Mouse (Mus musculus): ENCODE measurements at regions not wholly inside any gene's neighbourhood (a gene's known extent, or its start where the extent isn't known, plus 50 kb on each side); places are given as distances from the start of the nearest gene placed in this dataset.

- DNase-seq (ENCODE audit: extremely low spot score, low read depth, low spot score): no peak
Measured at GRCm38 (mm10) chr14:102925769-102926443, 56.5 kb downstream of the Kctd12 start.

- no peak for DNase-seq (ENCODE audit: extremely low spot score, low read depth, low spot score)
Measured at GRCm38 (mm10) chr14:102924674-102925073, 57.8 kb downstream of the Kctd12 start.

GRCm38 (mm10) chr14:102922496-102922993 is 59.9 kb downstream of the Kctd12 start:
- DNase-seq (ENCODE audit: extremely low spot score, low read depth, low spot score): no peak

- DNase-seq (ENCODE audit: extremely low spot score, low read depth, low spot score): no peak
Measured at GRCm38 (mm10) chr14:102920415-102920814, 62.0 kb downstream of the Kctd12 start.

GRCm38 (mm10) chr14:102919261-102919801 is 63.1 kb downstream of the Kctd12 start:
- no peak for DNase-seq (ENCODE audit: extremely low spot score, low read depth, low spot score)

GRCm38 (mm10) chr14:102917929-102918328 is 64.5 kb downstream of the Kctd12 start:
- no peak for DNase-seq (ENCODE audit: extremely low spot score, low read depth, low spot score)

GRCm38 (mm10) chr14:102915918-102916317 is 66.5 kb downstream of the Kctd12 start:
- no peak for DNase-seq (ENCODE audit: extremely low spot score, low read depth, low spot score)

- DNase-seq (ENCODE audit: extremely low spot score, low read depth, low spot score): no peak
Measured at GRCm38 (mm10) chr14:102911582-102911981, 70.9 kb downstream of the Kctd12 start.

GRCm38 (mm10) chr14:102908990-102909389 is 73.4 kb downstream of the Kctd12 start:
- no peak for DNase-seq (ENCODE audit: extremely low spot score, low read depth, low spot score)

- DNase-seq (ENCODE audit: extremely low spot score, low read depth, low spot score): no peak
Measured at GRCm38 (mm10) chr14:102907411-102908103, 74.9 kb downstream of the Kctd12 start.

- DNase-seq (ENCODE audit: extremely low spot score, low read depth, low spot score): no peak
Measured at GRCm38 (mm10) chr14:102906826-102907225, 75.6 kb downstream of the Kctd12 start.

- no peak for DNase-seq (ENCODE audit: extremely low spot score, low read depth, low spot score)
Measured at GRCm38 (mm10) chr14:102906286-102906685, 76.2 kb downstream of the Kctd12 start.

- no peak for DNase-seq (ENCODE audit: extremely low spot score, low read depth, low spot score)
Measured at GRCm38 (mm10) chr14:102902906-102903305, 79.5 kb downstream of the Kctd12 start.

- no peak for DNase-seq (ENCODE audit: extremely low spot score, low read depth, low spot score)
Measured at GRCm38 (mm10) chr14:102902236-102902635, 80.2 kb downstream of the Kctd12 start.

- no peak for DNase-seq (ENCODE audit: extremely low spot score, low read depth, low spot score)
Measured at GRCm38 (mm10) chr14:102898445-102898844, 84.0 kb downstream of the Kctd12 start.

- DNase-seq (ENCODE audit: extremely low spot score, low read depth, low spot score): no peak
Measured at GRCm38 (mm10) chr14:102897039-102897438, 85.4 kb downstream of the Kctd12 start.

GRCm38 (mm10) chr14:102896527-102896926 is 85.9 kb downstream of the Kctd12 start:
- no peak for DNase-seq (ENCODE audit: extremely low spot score, low read depth, low spot score)

GRCm38 (mm10) chr14:102893241-102893640 is 89.2 kb downstream of the Kctd12 start:
- DNase-seq (ENCODE audit: extremely low spot score, low read depth, low spot score): no peak

GRCm38 (mm10) chr14:102891552-102891951 is 90.9 kb downstream of the Kctd12 start:
- DNase-seq (ENCODE audit: extremely low spot score, low read depth, low spot score): no peak

GRCm38 (mm10) chr14:102885240-102885598 is 97.2 kb downstream of the Kctd12 start:
- no peak for DNase-seq (ENCODE audit: extremely low spot score, low read depth, low spot score)

GRCm38 (mm10) chr14:102884539-102885239 is 97.7 kb downstream of the Kctd12 start:
- DNase-seq (ENCODE audit: extremely low spot score, low read depth, low spot score): no peak

All from hindlimb bud, embryonic 11.5 days (tissue).